Mouse (Mus musculus): ENCODE data around the gene Tead1.

DNA sequence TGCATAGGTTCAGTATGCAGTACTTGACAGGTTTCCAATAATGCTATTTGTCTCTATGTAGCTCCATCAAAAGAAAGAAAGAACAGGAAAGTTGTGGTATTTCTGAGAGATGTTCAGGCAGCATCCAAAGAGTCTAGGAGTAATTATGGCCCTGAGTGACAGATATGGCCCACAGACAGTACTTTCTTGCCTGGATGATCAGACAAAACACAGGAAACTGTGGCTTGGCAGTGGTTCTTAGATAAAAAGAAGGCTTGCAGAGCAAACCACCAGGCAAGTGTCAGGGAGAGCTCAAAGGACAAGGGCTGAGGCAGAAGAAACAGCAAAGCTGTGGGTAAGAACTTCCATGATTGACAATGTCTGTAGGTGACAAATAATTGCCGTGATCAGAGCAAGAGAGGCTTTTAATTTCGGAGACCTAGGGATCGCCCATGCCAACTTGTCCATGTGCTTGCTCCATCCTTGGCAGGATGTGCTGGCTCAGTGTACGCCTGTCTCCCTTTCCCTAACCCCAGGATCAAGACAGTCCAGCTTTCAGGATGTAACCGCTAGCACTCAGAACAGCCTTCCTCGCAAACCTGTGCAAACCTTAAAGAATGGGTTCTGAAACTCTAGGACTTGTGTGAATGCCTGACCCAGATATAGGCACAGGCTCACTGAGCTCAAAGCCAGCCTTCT, 35.1 kb upstream of the Tead1 start:
- no peak for TF ChIP-seq CTCF (IDR thresholded peaks at IDR 0.05; ENCODE audit: low read depth)
- no peak for TF ChIP-seq EP300 (IDR thresholded peaks at IDR 0.05; ENCODE audit: low read depth)

Measured in liver, postnatal 0 days (tissue).